Mouse (Mus musculus) E14TG2a.4 (cell line): ENCODE measurements around the gene Glmn.

ENCODE experiments used
- H3K27me3 ChIP-seq: 2 replicates; pipeline ENCODE4 v1.6.1; 2014; ENCODE audit warnings: low read length, control low read depth; ENCODE audit not compliant: insufficient read depth
- H3K36me3 ChIP-seq: 2 replicates; pipeline ENCODE4 v1.6.1; 2014; ENCODE audit warnings: low read length, control low read depth; ENCODE audit not compliant: insufficient read depth
- H3K4me1 ChIP-seq: replicated peaks from 2 replicates; pipeline ENCODE4 v1.6.1; 2014; ENCODE audit warnings: low read depth, low read length, control low read depth
- H3K4me3 ChIP-seq: replicated peaks from 2 replicates; pipeline ENCODE4 v1.5.1; 2014; ENCODE audit warnings: mild to moderate bottlenecking, low read length
- H3K9me3 ChIP-seq: 2 replicates; pipeline ENCODE4 v1.6.1; 2014; ENCODE audit warnings: low read length, control low read depth
- CTCF ChIP-seq: conservative IDR thresholded peaks from 2 replicates; pipeline ENCODE4 v1.5.1; 2014; ENCODE audit warnings: low read length
- NANOG ChIP-seq: IDR thresholded peaks from 2 replicates; pipeline ENCODE4 v1.6.1; 2014; ENCODE audit warnings: borderline replicate concordance, low read length, mixed read lengths
- POU5F1 ChIP-seq: IDR thresholded peaks from 2 replicates; pipeline ENCODE4 v1.6.1; 2014; ENCODE audit warnings: low read length, borderline replicate concordance

The Glmn gene

DNA sequence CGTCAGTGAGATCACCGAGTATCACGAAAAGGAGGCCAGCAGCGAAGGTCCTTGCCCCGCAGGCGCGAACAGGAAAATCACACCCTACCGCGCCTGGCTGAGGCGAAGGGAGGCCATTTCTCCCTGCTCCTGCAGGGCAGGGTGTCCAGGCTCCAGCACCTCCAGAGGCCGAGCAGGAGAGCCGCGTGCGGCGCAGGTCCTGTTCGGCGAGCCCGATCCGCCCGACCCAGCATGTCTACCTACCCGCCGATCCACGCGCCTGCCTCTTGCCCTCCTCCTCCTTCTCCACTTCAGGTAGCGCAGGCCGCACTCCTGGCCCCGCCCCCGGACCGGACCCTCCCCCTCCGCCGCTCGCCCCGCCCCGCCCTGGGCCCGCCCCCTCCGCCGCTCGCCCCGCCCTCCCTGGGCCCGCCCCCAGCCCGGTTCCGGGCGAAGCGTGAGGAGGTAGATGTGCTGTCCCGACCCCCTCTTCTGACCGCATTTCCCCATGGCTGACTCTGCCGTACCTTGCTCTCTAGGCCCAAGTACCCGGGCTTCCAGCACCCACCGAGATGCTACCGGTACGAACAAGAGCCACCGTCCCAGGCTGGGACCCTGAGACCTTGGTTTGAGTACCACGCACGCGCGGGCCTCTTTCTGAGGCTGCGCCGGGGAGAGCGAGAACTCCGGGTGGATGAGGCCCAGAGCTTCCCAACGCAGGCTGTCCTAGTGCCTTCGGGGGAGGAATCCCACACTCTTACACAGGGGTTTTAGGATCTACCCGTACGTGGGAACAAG, at the start of gene Glmn, which contains the start of gene Rpap2:
Glmn (minus strand) TSS at position 588 of the 777 bp plus-strand sequence.
Rpap2 (plus strand) TSS at position 73 of the 777 bp plus-strand sequence.
- TF ChIP-seq CTCF (no peak), NANOG (no peak), POU5F1 (no peak)
- Histone ChIP-seq H3K9me3 (no peaks in the 10 kb centered on the region), H3K27me3 (no peaks in the 10 kb centered on the region), H3K4me3 (peak within 1 kb of the TSS; percentile 85), H3K36me3 (peaks cover 21% of the 10 kb centered on the region), H3K4me1 (peaks cover 10% of the 10 kb centered on the region)

DNA sequence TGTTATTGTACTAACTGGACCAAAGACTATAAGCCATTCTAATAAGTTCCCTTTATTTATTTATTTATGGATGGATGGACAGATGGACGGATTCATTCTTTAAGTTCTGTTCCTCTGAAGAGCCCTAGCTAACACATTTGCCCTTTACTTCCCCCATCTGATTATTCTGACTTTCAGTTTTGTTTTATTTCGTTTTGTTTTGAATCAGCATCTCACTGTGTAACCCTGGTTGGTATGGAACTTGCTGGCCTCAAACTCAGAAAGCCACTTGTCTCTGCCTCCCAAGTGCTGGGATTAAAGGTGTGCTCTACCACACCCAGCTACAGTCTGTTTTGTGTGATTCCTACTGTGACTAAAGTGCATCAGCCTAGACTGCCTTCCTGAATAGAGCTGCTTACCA, 48.2 kb upstream of the Glmn start:
- H3K4me1 ChIP-seq: no peaks in the 10 kb centered on the region
- H3K4me3 ChIP-seq: no peak overlapping the region
- no peaks in the 10 kb centered on the region for H3K27me3 ChIP-seq
- peaks cover 15% of the 10 kb centered on the region for H3K9me3 ChIP-seq
- no peak for TF ChIP-seq NANOG
- no peak for TF ChIP-seq CTCF
- no peak for TF ChIP-seq POU5F1
- H3K36me3 ChIP-seq: peaks cover 25% of the 10 kb centered on the region

DNA sequence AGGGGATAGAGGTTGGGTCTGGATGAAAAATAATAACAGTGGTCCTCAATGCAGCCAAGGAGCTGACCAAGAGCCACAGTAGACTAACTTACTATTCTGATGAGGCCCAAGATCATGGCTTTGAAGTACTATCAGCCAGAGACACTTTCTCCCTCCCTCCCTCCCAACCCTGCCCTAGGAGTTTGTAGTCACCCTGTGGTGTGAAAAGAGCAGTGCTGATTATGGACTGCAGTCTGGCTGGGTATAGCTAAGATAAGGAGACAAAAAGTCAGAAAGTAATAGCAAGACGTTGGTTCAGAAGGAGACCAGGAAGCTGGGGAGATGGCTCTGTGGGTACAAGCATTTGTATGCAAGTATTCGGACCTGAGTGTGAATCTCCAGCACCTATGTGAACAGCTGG, 46.9 kb upstream of the Glmn start:
- no peaks in the 10 kb centered on the region for H3K27me3 ChIP-seq
- peaks cover 23% of the 10 kb centered on the region for H3K36me3 ChIP-seq
- TF ChIP-seq POU5F1 (no peak), NANOG (no peak), CTCF (no peak)
- no peak overlapping the region for H3K4me3 ChIP-seq
- no peaks in the 10 kb centered on the region for H3K4me1 ChIP-seq
- H3K9me3 ChIP-seq: peaks cover 15% of the 10 kb centered on the region

DNA sequence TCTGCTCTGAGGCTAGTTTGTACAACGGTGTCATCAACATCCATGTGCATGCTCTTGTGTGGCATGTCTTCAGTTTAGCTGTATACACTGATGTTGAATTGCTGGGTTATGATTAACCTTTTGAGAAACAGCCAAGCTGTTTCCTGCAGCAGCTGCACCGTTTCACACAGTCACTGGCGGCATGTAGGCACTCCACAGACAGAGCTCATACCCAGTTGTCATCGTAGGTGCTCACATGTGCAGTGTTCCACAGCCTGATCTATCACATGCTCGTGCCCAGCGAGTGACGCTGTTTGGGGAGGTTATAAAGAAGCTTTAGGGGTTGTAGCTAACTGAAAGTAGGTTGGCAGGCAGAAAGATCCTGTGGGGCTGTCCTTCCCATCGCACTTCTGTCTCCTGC, 40.7 kb upstream of the Glmn start:
- Histone ChIP-seq H3K27me3 (no peaks in the 10 kb centered on the region), H3K36me3 (peaks cover 5% of the 10 kb centered on the region), H3K4me3 (no peak overlapping the region), H3K9me3 (no peaks in the 10 kb centered on the region), H3K4me1 (no peaks in the 10 kb centered on the region)
- no peak for TF ChIP-seq CTCF
- no peak for TF ChIP-seq NANOG
- TF ChIP-seq POU5F1: no peak

DNA sequence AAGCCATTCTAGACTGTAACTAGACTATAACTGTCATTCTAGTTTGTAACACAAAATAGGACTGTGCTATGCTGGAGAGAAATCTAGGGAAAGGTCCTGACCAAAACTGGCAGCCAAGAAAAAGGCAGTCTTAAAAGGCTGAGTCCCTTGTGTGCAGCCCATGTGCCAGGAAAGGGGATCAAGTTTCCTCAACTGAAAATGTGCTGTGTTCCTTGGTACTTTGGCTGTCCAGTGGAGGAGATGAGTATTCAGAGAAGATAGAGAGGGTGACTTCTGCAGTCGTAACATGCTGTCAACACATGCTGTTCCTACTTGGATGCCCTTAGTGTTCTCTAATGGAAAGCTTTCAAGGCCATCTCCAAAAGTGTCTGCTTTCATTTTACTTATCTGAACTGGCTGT, 39.4 kb upstream of the Glmn start:
- H3K4me3 ChIP-seq: no peak overlapping the region
- no peaks in the 10 kb centered on the region for H3K4me1 ChIP-seq
- H3K36me3 ChIP-seq: peaks cover 1% of the 10 kb centered on the region; the same call in 1 of the 2 replicates
- TF ChIP-seq POU5F1 (no peak), CTCF (no peak), NANOG (no peak)
- no peaks in the 10 kb centered on the region for H3K9me3 ChIP-seq
- no peaks in the 10 kb centered on the region for H3K27me3 ChIP-seq

DNA sequence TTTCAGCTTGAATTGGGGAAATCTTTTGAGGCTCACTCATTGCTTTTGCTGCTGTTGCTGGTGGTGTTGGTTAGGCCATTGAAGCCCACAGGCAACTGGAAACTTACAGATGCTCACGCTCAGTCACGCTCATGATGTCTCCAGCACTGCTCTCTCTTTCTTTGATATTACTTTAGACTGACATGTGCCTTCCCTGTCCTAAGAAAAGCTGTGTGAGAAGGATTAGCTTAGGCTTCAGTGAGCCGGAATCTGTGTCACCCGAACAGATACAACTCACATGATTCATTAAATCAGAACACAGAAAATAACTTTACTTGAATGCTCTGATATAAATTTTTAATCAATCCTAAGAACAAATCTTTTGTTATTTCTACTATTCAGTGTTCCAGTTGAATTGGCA, 36.0 kb upstream of the Glmn start:
- TF ChIP-seq CTCF (no peak), NANOG (no peak), POU5F1 (no peak)
- Histone ChIP-seq H3K4me1 (no peaks in the 10 kb centered on the region), H3K9me3 (no peaks in the 10 kb centered on the region), H3K27me3 (no peaks in the 10 kb centered on the region), H3K36me3 (peaks cover 14% of the 10 kb centered on the region), H3K4me3 (no peak overlapping the region)

DNA sequence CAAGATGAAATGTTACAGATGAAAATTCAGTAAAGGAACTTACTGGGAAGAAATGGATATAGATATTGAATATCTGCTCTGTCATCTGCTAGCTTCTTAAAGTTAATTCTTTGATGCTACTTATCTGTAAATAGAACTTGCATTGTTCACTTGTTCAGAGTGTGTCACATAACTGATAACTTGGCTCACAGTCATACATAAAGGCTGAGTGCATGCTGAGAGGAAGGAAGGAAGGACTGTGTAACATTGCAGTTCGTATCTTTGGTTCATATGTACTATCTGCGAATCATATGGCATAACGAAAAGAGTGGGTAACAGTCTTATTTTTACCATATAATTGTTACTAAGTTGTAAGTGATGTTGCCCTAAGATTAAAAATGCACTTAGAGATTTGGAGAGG, 23.6 kb upstream of the Glmn start:
- H3K27me3 ChIP-seq: no peaks in the 10 kb centered on the region
- TF ChIP-seq POU5F1: no peak
- no peak for TF ChIP-seq NANOG
- TF ChIP-seq CTCF: no peak
- H3K4me3 ChIP-seq: no peak overlapping the region
- H3K4me1 ChIP-seq: no peaks in the 10 kb centered on the region
- H3K9me3 ChIP-seq: no peaks in the 10 kb centered on the region
- H3K36me3 ChIP-seq: peaks cover 53% of the 10 kb centered on the region

DNA sequence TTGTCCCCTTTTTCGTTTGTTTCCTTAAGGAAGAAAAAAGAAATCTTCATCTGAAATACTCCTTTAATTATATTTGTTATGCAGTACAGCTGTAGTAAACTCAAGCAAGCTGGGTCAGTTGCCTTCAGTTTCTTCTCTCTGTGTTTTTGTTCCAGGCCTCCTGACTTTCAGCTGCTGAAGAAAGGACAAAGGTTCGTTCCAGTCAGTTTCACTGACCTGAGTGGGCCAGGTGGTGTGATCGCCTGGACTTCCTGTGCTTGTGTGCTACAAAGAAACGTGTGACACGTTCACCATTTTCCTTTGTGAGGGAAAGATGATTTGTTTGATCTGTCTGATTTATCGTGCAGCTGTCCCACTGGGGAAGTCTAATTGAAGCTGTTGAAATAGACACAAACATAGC, 20.3 kb upstream of the Glmn start:
- Histone ChIP-seq H3K4me1 (no peaks in the 10 kb centered on the region), H3K27me3 (no peaks in the 10 kb centered on the region), H3K9me3 (no peaks in the 10 kb centered on the region), H3K4me3 (no peak overlapping the region), H3K36me3 (peaks cover 68% of the 10 kb centered on the region)
- TF ChIP-seq CTCF (no peak), POU5F1 (no peak), NANOG (no peak)

DNA sequence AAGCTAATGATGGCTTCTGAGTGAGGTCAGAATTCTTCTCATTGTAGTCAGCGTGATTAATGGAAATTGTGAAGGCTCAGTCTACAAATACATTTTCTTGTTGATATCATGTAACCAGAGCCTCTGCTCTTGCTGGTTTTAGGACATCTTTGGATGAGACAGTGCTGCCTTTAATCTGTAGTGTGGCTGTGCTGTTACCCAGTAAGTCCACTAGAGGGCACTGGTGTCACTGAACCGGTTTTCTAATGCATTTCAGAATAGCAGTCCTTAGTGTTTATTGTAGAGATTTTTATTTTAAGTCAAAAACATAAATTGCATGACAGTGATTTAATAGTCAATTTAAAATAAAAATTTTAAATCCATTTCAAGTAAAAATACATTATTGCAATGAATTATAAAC, 13.5 kb upstream of the Glmn start:
- H3K9me3 ChIP-seq: no peaks in the 10 kb centered on the region
- H3K36me3 ChIP-seq: peaks cover 51% of the 10 kb centered on the region
- TF ChIP-seq CTCF: peak; percentile 95
- no peak for TF ChIP-seq NANOG
- TF ChIP-seq POU5F1: no peak
- no peak overlapping the region for H3K4me3 ChIP-seq
- no peaks in the 10 kb centered on the region for H3K27me3 ChIP-seq
- no peaks in the 10 kb centered on the region for H3K4me1 ChIP-seq
